Mouse (Mus musculus): ENCODE measurements around the gene Lypd6b. TPM values are rescaled to one million over a fixed set of nuclear protein-coding genes. Genes with fewer than 3 reads are reported as not detected.

The Lypd6b gene
- total and polyA plus RNA-seq, 3 experiments: 0.16 TPM; not detected in 2

- TF ChIP-seq CTCF (IDR thresholded peaks at IDR 0.05; ENCODE audit: low read depth, low read length): no peak
- TF ChIP-seq POLR2AphosphoS5 (IDR thresholded peaks at IDR 0.05; ENCODE audit: insufficient replicate concordance, low read depth, low read length): no peak
- no peak for TF ChIP-seq TAL1 (conservative IDR thresholded peaks at IDR 0.05; ENCODE audit: low read depth, low read length)
- TF ChIP-seq GATA2 (IDR thresholded peaks at IDR 0.05; ENCODE audit: borderline replicate concordance, low read depth, low read length): no peak
- no peak for TF ChIP-seq GATA1 (IDR thresholded peaks at IDR 0.05; ENCODE audit: borderline replicate concordance, low read length)
- H3K36me3 ChIP-seq (replicated peaks): no peaks in the 10 kb centered on the region
- no peak overlapping the region for H3K4me3 ChIP-seq (ENCODE audit: low read depth, low read length)
- H3K4me1 ChIP-seq (ENCODE audit: insufficient read depth, low read depth, low read length): no peaks in the 10 kb centered on the region
- DNase-seq (ENCODE audit: low spot score): no peak
- H3K9me3 ChIP-seq (replicated peaks): peaks cover 10% of the 10 kb centered on the region
- H3K27me3 ChIP-seq (ENCODE audit: insufficient read depth, low read length): no peaks in the 10 kb centered on the region
- ATAC-seq (ENCODE audit: extremely low read depth, insufficient number of reproducible peaks, low FRiP score, poor library complexity, severe bottlenecking): no peak
Observed at GRCm38 (mm10) chr2:49797444-49798143, 10.1 kb downstream of the Lypd6b start.

- Histone ChIP-seq H3K27me3 (ENCODE audit: insufficient read depth, low read length) (no peaks in the 10 kb centered on the region), H3K9me3 (replicated peaks) (peaks cover 31% of the 10 kb centered on the region), H3K4me3 (ENCODE audit: low read depth, low read length) (no peak overlapping the region), H3K36me3 (replicated peaks) (no peaks in the 10 kb centered on the region), H3K4me1 (ENCODE audit: insufficient read depth, low read depth, low read length) (no peaks in the 10 kb centered on the region)
- TF ChIP-seq TAL1 (conservative IDR thresholded peaks at IDR 0.05; ENCODE audit: low read depth, low read length) (no peak), GATA2 (IDR thresholded peaks at IDR 0.05; ENCODE audit: borderline replicate concordance, low read depth, low read length) (no peak), CTCF (IDR thresholded peaks at IDR 0.05; ENCODE audit: low read depth, low read length) (no peak), GATA1 (IDR thresholded peaks at IDR 0.05; ENCODE audit: borderline replicate concordance, low read length) (no peak)
- DNase-seq (ENCODE audit: low spot score) (no peak), ATAC-seq (ENCODE audit: extremely low read depth, insufficient number of reproducible peaks, low FRiP score, poor library complexity, severe bottlenecking) (no peak)
Observed at GRCm38 (mm10) chr2:49804448-49804847, 17.0 kb downstream of the Lypd6b start.

GRCm38 (mm10) chr2:49805736-49806371 is 18.4 kb downstream of the Lypd6b start:
- peaks cover 34% of the 10 kb centered on the region for H3K9me3 ChIP-seq (replicated peaks)
- TF ChIP-seq POLR2AphosphoS5 (IDR thresholded peaks at IDR 0.05; ENCODE audit: insufficient replicate concordance, low read depth, low read length): no peak
- no peak for TF ChIP-seq TAL1 (conservative IDR thresholded peaks at IDR 0.05; ENCODE audit: low read depth, low read length)
- TF ChIP-seq GATA2 (IDR thresholded peaks at IDR 0.05; ENCODE audit: borderline replicate concordance, low read depth, low read length): no peak
- no peak for TF ChIP-seq CTCF (IDR thresholded peaks at IDR 0.05; ENCODE audit: low read depth, low read length)
- TF ChIP-seq GATA1 (IDR thresholded peaks at IDR 0.05; ENCODE audit: borderline replicate concordance, low read length): no peak
- DNase-seq (ENCODE audit: low spot score) (no peak), ATAC-seq (ENCODE audit: extremely low read depth, insufficient number of reproducible peaks, low FRiP score, poor library complexity, severe bottlenecking) (no peak)
- H3K27me3 ChIP-seq (ENCODE audit: insufficient read depth, low read length): no peaks in the 10 kb centered on the region
- no peaks in the 10 kb centered on the region for H3K36me3 ChIP-seq (replicated peaks)
- no peak overlapping the region for H3K4me3 ChIP-seq (ENCODE audit: low read depth, low read length)
- no peaks in the 10 kb centered on the region for H3K4me1 ChIP-seq (ENCODE audit: insufficient read depth, low read depth, low read length)

- DNase-seq (ENCODE audit: low spot score) (no peak), ATAC-seq (ENCODE audit: extremely low read depth, insufficient number of reproducible peaks, low FRiP score, poor library complexity, severe bottlenecking) (no peak)
- H3K36me3 ChIP-seq (replicated peaks): no peaks in the 10 kb centered on the region
- no peaks in the 10 kb centered on the region for H3K27me3 ChIP-seq (ENCODE audit: insufficient read depth, low read length)
- H3K9me3 ChIP-seq (replicated peaks): peaks cover 26% of the 10 kb centered on the region
- TF ChIP-seq GATA2 (IDR thresholded peaks at IDR 0.05; ENCODE audit: borderline replicate concordance, low read depth, low read length): no peak
- TF ChIP-seq CTCF (IDR thresholded peaks at IDR 0.05; ENCODE audit: low read depth, low read length): no peak
- no peak for TF ChIP-seq GATA1 (IDR thresholded peaks at IDR 0.05; ENCODE audit: borderline replicate concordance, low read length)
- TF ChIP-seq POLR2AphosphoS5 (IDR thresholded peaks at IDR 0.05; ENCODE audit: insufficient replicate concordance, low read depth, low read length): no peak
- no peak for TF ChIP-seq TAL1 (conservative IDR thresholded peaks at IDR 0.05; ENCODE audit: low read depth, low read length)
- no peak overlapping the region for H3K4me3 ChIP-seq (ENCODE audit: low read depth, low read length)
- no peaks in the 10 kb centered on the region for H3K4me1 ChIP-seq (ENCODE audit: insufficient read depth, low read depth, low read length)
Observed at GRCm38 (mm10) chr2:49809496-49809895, 22.0 kb downstream of the Lypd6b start.

GRCm38 (mm10) chr2:49811420-49811819 is 23.9 kb downstream of the Lypd6b start:
- no peaks in the 10 kb centered on the region for H3K4me1 ChIP-seq (ENCODE audit: insufficient read depth, low read depth, low read length)
- H3K27me3 ChIP-seq (ENCODE audit: insufficient read depth, low read length): no peaks in the 10 kb centered on the region
- DNase-seq (ENCODE audit: low spot score): no peak
- no peak for ATAC-seq (ENCODE audit: extremely low read depth, insufficient number of reproducible peaks, low FRiP score, poor library complexity, severe bottlenecking)
- no peaks in the 10 kb centered on the region for H3K36me3 ChIP-seq (replicated peaks)
- no peak for TF ChIP-seq CTCF (IDR thresholded peaks at IDR 0.05; ENCODE audit: low read depth, low read length)
- no peak for TF ChIP-seq GATA1 (IDR thresholded peaks at IDR 0.05; ENCODE audit: borderline replicate concordance, low read length)
- TF ChIP-seq POLR2AphosphoS5 (IDR thresholded peaks at IDR 0.05; ENCODE audit: insufficient replicate concordance, low read depth, low read length): no peak
- no peak for TF ChIP-seq GATA2 (IDR thresholded peaks at IDR 0.05; ENCODE audit: borderline replicate concordance, low read depth, low read length)
- no peak for TF ChIP-seq TAL1 (conservative IDR thresholded peaks at IDR 0.05; ENCODE audit: low read depth, low read length)
- H3K9me3 ChIP-seq (replicated peaks): peaks cover 13% of the 10 kb centered on the region; the same call in 1 of the 2 replicates
- no peak overlapping the region for H3K4me3 ChIP-seq (ENCODE audit: low read depth, low read length)

GRCm38 (mm10) chr2:49811871-49812363 is 24.4 kb downstream of the Lypd6b start:
- Histone ChIP-seq H3K4me1 (ENCODE audit: insufficient read depth, low read depth, low read length) (no peaks in the 10 kb centered on the region), H3K4me3 (ENCODE audit: low read depth, low read length) (no peak overlapping the region), H3K36me3 (replicated peaks) (no peaks in the 10 kb centered on the region), H3K9me3 (replicated peaks) (peaks cover 18% of the 10 kb centered on the region), H3K27me3 (ENCODE audit: insufficient read depth, low read length) (no peaks in the 10 kb centered on the region)
- DNase-seq (ENCODE audit: low spot score): no peak
- ATAC-seq (ENCODE audit: extremely low read depth, insufficient number of reproducible peaks, low FRiP score, poor library complexity, severe bottlenecking): no peak
- TF ChIP-seq GATA1 (IDR thresholded peaks at IDR 0.05; ENCODE audit: borderline replicate concordance, low read length): no peak
- no peak for TF ChIP-seq GATA2 (IDR thresholded peaks at IDR 0.05; ENCODE audit: borderline replicate concordance, low read depth, low read length)
- TF ChIP-seq POLR2AphosphoS5 (IDR thresholded peaks at IDR 0.05; ENCODE audit: insufficient replicate concordance, low read depth, low read length): no peak
- TF ChIP-seq CTCF (IDR thresholded peaks at IDR 0.05; ENCODE audit: low read depth, low read length): no peak
- TF ChIP-seq TAL1 (conservative IDR thresholded peaks at IDR 0.05; ENCODE audit: low read depth, low read length): no peak

Measured in G1E (cell line).